Mouse (Mus musculus): Measurements from ENCODE around the gene Ing3. TPM values are rescaled to one million over a fixed set of nuclear protein-coding genes. Genes with fewer than 3 reads are reported as not detected.

The Ing3 gene
- polyA plus RNA-seq, 1 experiment from 2014 or later, result 45.7 TPM

GRCm38 (mm10) chr6:22013394-22013793 lies 64.0 kb downstream of the Ing3 start:
- 92% methylated on average over 3 of the region's 3 CpGs for WGBS
- Histone ChIP-seq H3K4me1 (ENCODE audit: control insufficient read depth, insufficient read depth, low read depth, low read length) (no peaks in the 10 kb centered on the region), H3K27ac (ENCODE audit: low read depth, low read length) (no peak overlapping the region), H3K9ac (ENCODE audit: low read depth, low read length) (no peak overlapping the region), H3K4me3 (ENCODE audit: low read length) (no peak overlapping the region), H3K36me3 (ENCODE audit: control insufficient read depth, insufficient read depth, low read length) (no peaks in the 10 kb centered on the region), H3K4me2 (ENCODE audit: low read length) (no peak overlapping the region), H3K27me3 (replicated peaks; ENCODE audit: control insufficient read depth, insufficient read depth, low read length) (no peaks in the 10 kb centered on the region; the same call in 1 of the 2 replicates), H3K9me3 (ENCODE audit: control insufficient read depth, low read length) (no peaks in the 10 kb centered on the region)
- no peak for ATAC-seq

GRCm38 (mm10) chr6:22014291-22014911 lies 65.0 kb downstream of the Ing3 start:
- Histone ChIP-seq H3K4me1 (ENCODE audit: control insufficient read depth, insufficient read depth, low read depth, low read length) (no peaks in the 10 kb centered on the region), H3K9me3 (ENCODE audit: control insufficient read depth, low read length) (no peaks in the 10 kb centered on the region), H3K4me2 (ENCODE audit: low read length) (no peak overlapping the region), H3K4me3 (ENCODE audit: low read length) (no peak overlapping the region), H3K27ac (ENCODE audit: low read depth, low read length) (no peak overlapping the region), H3K36me3 (ENCODE audit: control insufficient read depth, insufficient read depth, low read length) (no peaks in the 10 kb centered on the region), H3K27me3 (replicated peaks; ENCODE audit: control insufficient read depth, insufficient read depth, low read length) (no peaks in the 10 kb centered on the region), H3K9ac (ENCODE audit: low read depth, low read length) (no peak overlapping the region)
- WGBS, result 99% methylated on average over 6 of the region's 6 CpGs
- no peak for ATAC-seq

GRCm38 (mm10) chr6:22017631-22018030 lies 68.3 kb downstream of the Ing3 start:
- H3K9me3 ChIP-seq (ENCODE audit: control insufficient read depth, low read length), result no peaks in the 10 kb centered on the region
- WGBS, result 69% methylated on average over 7 of the region's 7 CpGs
- no peaks in the 10 kb centered on the region for H3K27me3 ChIP-seq (replicated peaks; ENCODE audit: control insufficient read depth, insufficient read depth, low read length)
- no peak overlapping the region for H3K9ac ChIP-seq (ENCODE audit: low read depth, low read length)
- no peaks in the 10 kb centered on the region for H3K36me3 ChIP-seq (ENCODE audit: control insufficient read depth, insufficient read depth, low read length)
- no peak overlapping the region for H3K27ac ChIP-seq (ENCODE audit: low read depth, low read length)
- H3K4me1 ChIP-seq (ENCODE audit: control insufficient read depth, insufficient read depth, low read depth, low read length), result no peaks in the 10 kb centered on the region
- no peak for ATAC-seq
- no peak overlapping the region for H3K4me2 ChIP-seq (ENCODE audit: low read length)
- no peak overlapping the region for H3K4me3 ChIP-seq (ENCODE audit: low read length)

- H3K4me1 ChIP-seq (ENCODE audit: control insufficient read depth, insufficient read depth, low read depth, low read length), result no peaks in the 10 kb centered on the region
- H3K4me3 ChIP-seq (ENCODE audit: low read length), result no peak overlapping the region
- H3K9me3 ChIP-seq (ENCODE audit: control insufficient read depth, low read length), result no peaks in the 10 kb centered on the region
- H3K27me3 ChIP-seq (replicated peaks; ENCODE audit: control insufficient read depth, insufficient read depth, low read length), result no peaks in the 10 kb centered on the region
- no peak for ATAC-seq
- H3K4me2 ChIP-seq (ENCODE audit: low read length), result no peak overlapping the region
- H3K9ac ChIP-seq (ENCODE audit: low read depth, low read length), result no peak overlapping the region
- 67% methylated on average over 8 of the region's 8 CpGs for WGBS
- no peaks in the 10 kb centered on the region for H3K36me3 ChIP-seq (ENCODE audit: control insufficient read depth, insufficient read depth, low read length)
- H3K27ac ChIP-seq (ENCODE audit: low read depth, low read length), result no peak overlapping the region
These were observed 69.5 kb downstream of the Ing3 start for GRCm38 (mm10) chr6:22018768-22019445.

- H3K4me1 ChIP-seq (ENCODE audit: control insufficient read depth, insufficient read depth, low read depth, low read length), result no peaks in the 10 kb centered on the region
- H3K4me2 ChIP-seq (ENCODE audit: low read length), result no peak overlapping the region
- no peaks in the 10 kb centered on the region for H3K36me3 ChIP-seq (ENCODE audit: control insufficient read depth, insufficient read depth, low read length)
- H3K27ac ChIP-seq (ENCODE audit: low read depth, low read length), result no peak overlapping the region
- WGBS, result 65% methylated on average over 10 of the region's 10 CpGs
- no peak for ATAC-seq
- no peak overlapping the region for H3K9ac ChIP-seq (ENCODE audit: low read depth, low read length)
- H3K9me3 ChIP-seq (ENCODE audit: control insufficient read depth, low read length), result no peaks in the 10 kb centered on the region
- no peaks in the 10 kb centered on the region for H3K27me3 ChIP-seq (replicated peaks; ENCODE audit: control insufficient read depth, insufficient read depth, low read length)
- no peak overlapping the region for H3K4me3 ChIP-seq (ENCODE audit: low read length)
These were observed 70.3 kb downstream of the Ing3 start for GRCm38 (mm10) chr6:22019637-22020036.

- H3K9me3 ChIP-seq (ENCODE audit: control insufficient read depth, low read length), result no peaks in the 10 kb centered on the region
- no peak overlapping the region for H3K9ac ChIP-seq (ENCODE audit: low read depth, low read length)
- peaks cover 4% of the 10 kb centered on the region for H3K4me1 ChIP-seq (ENCODE audit: control insufficient read depth, insufficient read depth, low read depth, low read length)
- H3K27ac ChIP-seq (ENCODE audit: low read depth, low read length), result no peak overlapping the region
- H3K36me3 ChIP-seq (ENCODE audit: control insufficient read depth, insufficient read depth, low read length), result no peaks in the 10 kb centered on the region
- no peak overlapping the region for H3K4me3 ChIP-seq (ENCODE audit: low read length)
- no peak overlapping the region for H3K4me2 ChIP-seq (ENCODE audit: low read length)
- H3K27me3 ChIP-seq (replicated peaks; ENCODE audit: control insufficient read depth, insufficient read depth, low read length), result no peaks in the 10 kb centered on the region
- ATAC-seq, result no peak
- WGBS, result 81% methylated on average over 5 of the region's 5 CpGs
These were observed 71.3 kb downstream of the Ing3 start for GRCm38 (mm10) chr6:22020696-22021095.

GRCm38 (mm10) chr6:22021315-22021714 lies 71.9 kb downstream of the Ing3 start:
- no peaks in the 10 kb centered on the region for H3K27me3 ChIP-seq (replicated peaks; ENCODE audit: control insufficient read depth, insufficient read depth, low read length)
- no peak overlapping the region for H3K27ac ChIP-seq (ENCODE audit: low read depth, low read length)
- no peaks in the 10 kb centered on the region for H3K9me3 ChIP-seq (ENCODE audit: control insufficient read depth, low read length)
- WGBS, result 84% methylated on average over 3 of the region's 3 CpGs
- ATAC-seq, result no peak
- H3K4me3 ChIP-seq (ENCODE audit: low read length), result no peak overlapping the region
- H3K4me1 ChIP-seq (ENCODE audit: control insufficient read depth, insufficient read depth, low read depth, low read length), result peaks cover 6% of the 10 kb centered on the region
- no peak overlapping the region for H3K4me2 ChIP-seq (ENCODE audit: low read length)
- no peak overlapping the region for H3K9ac ChIP-seq (ENCODE audit: low read depth, low read length)
- H3K36me3 ChIP-seq (ENCODE audit: control insufficient read depth, insufficient read depth, low read length), result no peaks in the 10 kb centered on the region

GRCm38 (mm10) chr6:22024168-22024567 lies 74.8 kb downstream of the Ing3 start:
- H3K4me1 ChIP-seq (ENCODE audit: control insufficient read depth, insufficient read depth, low read depth, low read length), result peaks cover 7% of the 10 kb centered on the region
- no peak overlapping the region for H3K4me3 ChIP-seq (ENCODE audit: low read length)
- no peaks in the 10 kb centered on the region for H3K9me3 ChIP-seq (ENCODE audit: control insufficient read depth, low read length)
- H3K27me3 ChIP-seq (replicated peaks; ENCODE audit: control insufficient read depth, insufficient read depth, low read length), result no peaks in the 10 kb centered on the region
- no peak overlapping the region for H3K4me2 ChIP-seq (ENCODE audit: low read length)
- H3K36me3 ChIP-seq (ENCODE audit: control insufficient read depth, insufficient read depth, low read length), result no peaks in the 10 kb centered on the region
- H3K9ac ChIP-seq (ENCODE audit: low read depth, low read length), result no peak overlapping the region
- H3K27ac ChIP-seq (ENCODE audit: low read depth, low read length), result no peak overlapping the region
- ATAC-seq, result no peak
- 96% methylated on average over 2 of the region's 2 CpGs for WGBS

All from hindbrain, embryonic 16.5 days (tissue).